In the genomic region with DNA sequence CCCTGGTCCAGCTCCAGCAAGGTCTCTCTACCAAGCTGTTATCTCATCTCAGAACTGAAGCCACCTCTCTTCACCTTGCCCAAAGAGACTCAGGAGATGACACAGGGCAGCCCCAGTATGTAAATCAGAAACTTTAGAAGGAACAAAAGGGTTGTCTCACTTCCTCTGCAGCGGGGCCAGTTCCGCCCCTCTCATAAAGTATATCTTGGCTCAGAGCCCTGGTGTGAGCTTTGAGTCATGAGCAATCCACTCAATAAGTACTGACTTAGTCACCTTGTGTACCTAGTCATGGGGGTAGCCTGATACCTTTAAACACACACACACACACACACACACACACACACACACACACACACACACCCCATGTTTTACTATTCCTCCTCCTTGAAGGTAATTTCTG, we compare ENCODE assay signal across 1 mouse cellular context.
TF ChIP-seq lines count a peak whose summit lies in the region.

No protein-coding gene starts in this region.

TF ChIP-seq in CH12.LX, 34 proteins besides CTCF, POLR2A, EP300 and RAD21:
- TF ChIP-seq PAX5 (IDR thresholded peaks at IDR 0.05; ENCODE audit: low read length) (no peak), GABPA (IDR thresholded peaks at IDR 0.05; ENCODE audit: insufficient replicate concordance, low read depth, low read length) (no peak), BHLHE40 (IDR thresholded peaks at IDR 0.05; ENCODE audit: low read depth, low read length) (peak; percentile 56; the same call in 1 of the 2 replicates), JUND (conservative IDR thresholded peaks at IDR 0.05; ENCODE audit: low read depth, low read length) (no peak; the same call in 1 of the 2 replicates), MEF2A (IDR thresholded peaks at IDR 0.05; ENCODE audit: borderline replicate concordance, low read depth, low read length) (peak; percentile 62; the same call in 1 of the 2 replicates), MYC (IDR thresholded peaks at IDR 0.05; ENCODE audit: low read depth, low read length) (peak; percentile 28; the same call in 1 of the 2 replicates), JUN (IDR thresholded peaks at IDR 0.05; ENCODE audit: insufficient read depth, low read depth, low read length) (peak; percentile 31; the same call in 1 of the 2 replicates), MAZ (IDR thresholded peaks at IDR 0.05; ENCODE audit: low read depth, low read length) (0 out of 2 replicates have a peak, but pooled peaks have one; percentile 21), ELF1 (IDR thresholded peaks at IDR 0.05; ENCODE audit: low read depth, low read length) (peak; percentile 68), TBP (conservative IDR thresholded peaks at IDR 0.05; ENCODE audit: low read depth, low read length) (0 out of 2 replicates have a peak, but pooled peaks have one; percentile 46), SIN3A (IDR thresholded peaks at IDR 0.05; ENCODE audit: low read length) (peak; percentile 68; the same call in 1 of the 2 replicates), ETS1 (conservative IDR thresholded peaks at IDR 0.05; ENCODE audit: low read depth, low read length) (peak; percentile 67), ZC3H11A (IDR thresholded peaks at IDR 0.05; ENCODE audit: low read depth, low read length) (no peak), SMC3 (IDR thresholded peaks at IDR 0.05; ENCODE audit: low read depth, low read length) (no peak; the same call in 1 of the 2 replicates), HCFC1 (IDR thresholded peaks at IDR 0.05; ENCODE audit: low read depth, low read length) (peak; percentile 12; the same call in 1 of the 2 replicates), TCF12 (IDR thresholded peaks at IDR 0.05; ENCODE audit: low read depth, low read length) (peak; percentile 78), IRF4 (IDR thresholded peaks at IDR 0.05; ENCODE audit: low read depth, low read length) (peak; percentile 95)
